Mouse (Mus musculus): Measurements from ENCODE around the gene Vdr.

Vdr gene

DNA sequence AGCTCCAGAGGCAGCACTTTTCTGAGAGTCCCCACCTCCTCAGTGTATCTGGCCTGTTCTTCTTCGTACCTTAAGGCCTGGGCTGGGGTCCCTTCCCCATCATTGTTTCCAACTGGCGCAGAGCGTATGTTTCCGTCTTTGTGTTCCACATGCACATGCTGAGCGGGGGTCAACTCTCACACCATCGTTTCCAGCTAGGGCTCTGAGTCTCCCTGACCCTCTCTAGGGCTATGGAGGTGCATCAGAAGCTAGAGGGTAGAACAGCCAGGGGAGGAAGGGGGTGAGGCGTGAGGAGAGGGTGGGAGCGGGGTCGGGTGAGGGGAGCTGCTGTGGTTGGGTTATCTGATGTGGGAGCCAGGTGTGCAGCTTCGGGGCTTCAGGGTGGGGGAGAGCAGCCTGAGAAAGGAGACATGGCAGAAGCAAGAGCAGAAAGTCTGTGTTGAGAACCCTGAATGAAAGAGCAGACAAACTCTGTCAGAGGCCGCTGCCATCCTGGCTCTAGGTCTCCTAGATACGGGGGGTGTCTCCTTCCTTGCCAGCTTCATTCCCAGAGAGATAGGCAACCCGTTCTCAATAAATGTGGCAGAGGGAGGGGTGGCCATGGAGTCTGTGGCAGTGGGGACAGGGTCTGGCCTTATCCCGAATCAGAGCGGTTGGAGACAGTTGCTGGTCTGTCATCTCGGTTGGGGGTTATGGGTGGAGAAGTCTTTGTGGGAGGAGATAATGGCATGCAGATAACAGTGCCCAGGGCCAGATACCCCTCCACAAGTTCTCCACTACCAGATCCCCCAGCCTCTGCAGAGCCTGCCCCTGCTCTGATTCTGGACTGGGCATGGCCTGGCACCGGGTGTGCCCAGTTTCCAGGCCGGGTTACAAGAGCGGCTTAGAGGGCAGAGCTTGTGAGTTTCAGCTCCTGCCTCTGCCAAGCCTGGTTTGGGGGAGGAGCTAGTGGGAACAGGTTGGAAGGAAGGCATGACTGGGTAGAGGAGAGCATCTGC is 66.1 kb downstream of the Vdr start, which contains the start of gene Hdac7:
Gene Hdac7 (minus strand): TSS at position 466 of the 998 bp plus-strand sequence.
- DNase-seq, result no peak

DNA sequence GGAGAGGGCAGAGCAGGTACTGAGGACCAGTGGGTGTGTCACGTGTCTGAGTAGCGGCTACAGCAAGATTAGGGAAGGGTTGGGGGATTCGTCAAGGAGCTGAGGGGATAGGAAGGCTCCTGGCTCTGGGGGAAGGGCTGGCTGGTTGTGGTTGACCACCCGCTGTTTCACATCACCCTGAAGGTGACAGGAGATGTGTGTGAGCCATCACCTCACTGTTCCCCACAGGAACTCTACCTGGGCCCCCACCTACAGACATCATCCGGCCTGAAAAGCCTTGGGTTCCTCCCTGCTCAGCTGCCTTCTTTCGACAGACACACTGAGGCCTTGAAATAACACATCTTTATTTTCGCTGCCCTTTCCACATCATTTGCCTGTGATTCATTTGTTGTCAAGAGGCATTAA is 67.2 kb downstream of the Vdr start:
- no peak for DNase-seq

DNA sequence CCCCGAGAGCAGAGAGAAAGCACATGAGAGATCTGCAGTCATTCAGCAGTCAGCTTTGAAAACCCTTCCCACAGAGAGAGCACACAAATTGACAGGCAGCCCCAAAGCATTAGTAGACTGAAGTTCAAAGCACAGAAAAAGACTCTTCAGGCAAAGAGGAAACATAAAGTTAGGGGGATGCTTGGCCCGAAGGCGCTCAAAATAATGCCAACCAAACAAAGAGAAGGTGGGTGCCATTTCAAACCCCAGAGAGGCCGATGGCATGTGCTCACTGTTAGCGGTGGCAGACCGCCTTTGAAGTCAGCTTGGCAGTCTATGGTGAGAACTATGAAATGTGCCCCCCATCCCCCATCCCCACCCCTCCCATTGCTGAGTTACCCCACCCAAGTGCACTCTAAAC is 68.4 kb downstream of the Vdr start:
- no peak for DNase-seq

DNA sequence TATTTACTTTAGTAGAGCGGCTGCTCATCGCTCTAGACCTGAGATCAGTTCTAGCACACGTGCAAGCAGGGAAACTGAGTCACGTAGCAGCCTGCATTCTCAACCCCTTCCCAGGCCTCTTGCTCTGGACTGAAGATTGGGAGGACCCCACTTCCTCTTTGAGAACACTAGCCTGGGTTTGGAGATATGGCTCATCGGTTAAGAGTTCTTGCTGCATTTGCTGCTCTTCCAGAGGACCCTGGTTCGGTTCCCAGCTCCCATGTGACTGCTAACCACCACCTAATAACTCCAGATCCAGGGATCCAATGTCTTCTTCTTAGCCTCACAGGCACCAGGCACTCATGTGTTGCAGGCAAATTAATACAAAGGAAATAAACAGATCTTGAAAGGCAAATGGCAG is 69.0 kb downstream of the Vdr start:
- no peak for DNase-seq

DNA sequence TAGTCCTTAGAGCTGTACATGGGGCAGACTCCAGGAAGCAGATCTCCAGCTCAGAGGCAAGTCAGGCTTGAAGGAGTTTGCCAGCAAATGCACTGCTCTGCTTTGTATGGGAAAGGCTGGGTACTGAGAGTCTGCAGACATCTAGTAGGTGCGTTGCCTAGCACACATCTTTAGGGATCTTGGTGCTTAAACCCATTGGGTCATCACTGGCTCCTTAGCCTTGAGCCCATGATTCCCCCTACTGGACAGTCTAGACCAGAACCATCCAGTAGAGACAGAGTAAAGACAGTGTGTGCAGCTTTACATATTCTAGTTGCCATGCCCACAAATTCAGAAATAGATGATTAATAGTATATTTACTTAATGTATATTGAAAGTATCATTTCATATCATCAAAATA is 69.6 kb downstream of the Vdr start:
- no peak for DNase-seq

DNA sequence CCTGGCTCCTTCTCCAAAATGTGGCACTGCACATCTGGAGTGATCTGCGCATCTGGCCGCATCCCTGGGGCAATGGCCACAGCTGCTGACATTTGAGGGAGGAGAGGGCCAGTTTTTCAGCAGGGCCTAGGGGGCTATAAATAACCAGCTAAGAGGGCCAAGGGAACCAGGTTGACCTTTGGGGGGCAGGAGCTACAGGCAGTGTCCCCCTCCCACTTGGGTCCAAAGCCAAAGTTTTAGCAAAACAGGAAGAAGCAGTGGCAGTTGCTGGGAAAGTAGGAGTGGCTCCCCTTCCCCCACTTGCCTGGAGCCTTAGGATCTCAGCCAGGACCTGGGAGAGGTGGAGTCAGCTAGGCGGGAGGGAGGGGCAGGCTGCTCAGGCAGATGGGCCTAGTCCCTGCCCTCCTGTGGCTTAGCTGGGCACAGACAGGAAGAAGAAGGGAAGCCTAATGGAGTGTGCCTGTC is 70.4 kb downstream of the Vdr start:
- DNase-seq, result no peak

DNA sequence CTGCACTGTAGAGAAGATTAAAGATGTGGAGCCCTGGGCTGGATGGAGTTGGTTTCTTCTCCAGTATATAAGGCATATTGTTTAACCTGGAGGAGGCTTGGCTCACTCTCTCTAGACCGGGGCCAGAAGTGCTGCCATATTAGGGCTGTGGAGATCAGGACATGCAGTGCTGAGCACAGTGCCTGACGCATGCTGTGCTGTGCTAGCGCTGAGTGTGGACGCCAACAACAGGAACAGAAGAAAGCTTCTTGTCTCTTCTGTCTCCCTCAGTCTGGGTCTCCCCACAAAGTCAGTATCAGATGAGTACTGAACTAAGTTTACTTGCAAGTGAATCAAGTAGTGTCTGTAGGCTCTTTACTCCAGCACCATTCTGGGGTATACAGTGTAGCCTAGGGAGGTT is 71.0 kb downstream of the Vdr start:
- no peak for DNase-seq

DNA sequence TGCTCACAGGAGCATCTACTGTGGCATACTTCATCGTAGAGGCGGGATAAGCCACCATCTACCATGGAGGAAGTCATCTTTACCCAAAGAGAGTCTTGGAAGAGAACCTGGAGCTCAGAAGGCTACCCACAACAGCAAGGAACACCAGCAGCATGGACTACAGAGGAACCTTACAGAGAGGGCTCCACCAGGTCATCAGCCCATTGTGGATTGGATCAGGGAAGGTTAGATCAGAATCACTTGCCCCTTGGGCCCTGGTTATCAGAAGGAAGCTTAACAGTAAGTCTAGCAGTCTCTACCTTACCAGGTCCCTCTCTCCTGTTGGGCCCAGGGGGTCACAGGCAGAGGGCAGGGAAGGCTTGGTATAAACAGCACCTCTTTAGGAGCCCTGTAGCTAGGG is 71.4 kb downstream of the Vdr start:
- DNase-seq, result no peak

DNA sequence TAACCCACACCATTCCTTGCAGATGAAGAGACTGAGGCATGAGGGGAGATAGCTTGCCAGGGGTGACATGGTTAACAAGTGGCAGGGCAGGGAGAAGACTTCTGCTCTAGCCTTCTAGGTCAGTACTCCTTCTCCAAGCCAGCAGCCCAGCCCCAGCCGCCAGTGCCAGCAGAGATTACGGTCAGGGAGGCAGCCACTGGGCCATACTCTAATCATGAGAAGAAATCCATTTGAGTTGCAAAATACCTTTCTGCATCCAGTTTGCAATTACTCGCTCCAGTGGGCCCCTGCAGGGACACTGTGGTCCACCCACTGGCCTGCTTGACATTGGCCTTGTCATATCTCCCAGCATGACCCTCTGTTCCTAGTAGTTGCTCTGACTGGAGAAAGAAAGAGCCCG is 72.0 kb downstream of the Vdr start:
- no peak for DNase-seq

DNA sequence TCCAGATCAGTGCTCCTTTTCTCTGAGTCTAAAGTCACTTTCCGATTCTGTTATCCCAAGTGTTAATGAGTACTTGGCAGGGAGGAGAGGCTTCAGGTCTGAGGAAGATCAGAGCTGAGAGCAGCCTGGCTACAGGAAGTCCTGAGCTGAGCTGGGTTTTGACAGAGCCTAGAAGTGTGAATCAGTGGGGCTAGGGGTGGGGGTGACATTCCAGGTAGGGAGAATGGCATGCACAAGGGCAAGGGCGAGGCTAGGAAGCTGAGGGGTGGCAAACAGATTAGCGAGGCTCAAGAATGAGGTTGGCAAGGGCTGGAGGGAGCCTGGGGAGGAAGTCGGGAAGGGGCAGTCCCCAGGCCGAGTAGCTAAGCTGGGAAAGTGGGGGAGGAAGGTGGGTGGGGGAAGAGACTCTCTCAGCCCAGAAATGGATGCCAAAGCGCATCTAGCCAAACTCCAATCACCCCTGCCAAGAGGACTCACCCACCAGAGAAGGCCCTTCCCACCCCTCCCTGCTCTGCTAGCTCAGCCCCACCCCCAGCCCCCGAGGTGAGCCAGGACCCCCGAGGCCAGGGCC is 72.9 kb downstream of the Vdr start:
- no peak for DNase-seq

DNA sequence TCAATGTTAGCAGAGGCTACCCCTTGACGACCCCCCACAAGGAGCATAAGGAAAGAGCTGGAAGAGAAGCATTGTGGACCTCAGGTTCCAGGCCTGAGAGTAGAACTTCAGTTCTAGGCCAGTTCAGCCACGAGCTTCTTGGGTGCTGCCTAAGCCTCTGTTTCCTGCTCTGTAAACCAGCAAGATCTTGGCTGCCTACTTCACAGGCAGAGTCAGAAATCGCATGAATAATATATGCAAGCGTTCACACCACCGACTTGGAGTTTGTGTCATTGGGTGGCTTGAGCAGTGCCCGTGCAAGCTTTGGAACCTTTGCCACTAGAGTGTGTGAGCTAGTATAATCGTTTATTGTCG is 73.6 kb downstream of the Vdr start:
- no peak for DNase-seq

DNA sequence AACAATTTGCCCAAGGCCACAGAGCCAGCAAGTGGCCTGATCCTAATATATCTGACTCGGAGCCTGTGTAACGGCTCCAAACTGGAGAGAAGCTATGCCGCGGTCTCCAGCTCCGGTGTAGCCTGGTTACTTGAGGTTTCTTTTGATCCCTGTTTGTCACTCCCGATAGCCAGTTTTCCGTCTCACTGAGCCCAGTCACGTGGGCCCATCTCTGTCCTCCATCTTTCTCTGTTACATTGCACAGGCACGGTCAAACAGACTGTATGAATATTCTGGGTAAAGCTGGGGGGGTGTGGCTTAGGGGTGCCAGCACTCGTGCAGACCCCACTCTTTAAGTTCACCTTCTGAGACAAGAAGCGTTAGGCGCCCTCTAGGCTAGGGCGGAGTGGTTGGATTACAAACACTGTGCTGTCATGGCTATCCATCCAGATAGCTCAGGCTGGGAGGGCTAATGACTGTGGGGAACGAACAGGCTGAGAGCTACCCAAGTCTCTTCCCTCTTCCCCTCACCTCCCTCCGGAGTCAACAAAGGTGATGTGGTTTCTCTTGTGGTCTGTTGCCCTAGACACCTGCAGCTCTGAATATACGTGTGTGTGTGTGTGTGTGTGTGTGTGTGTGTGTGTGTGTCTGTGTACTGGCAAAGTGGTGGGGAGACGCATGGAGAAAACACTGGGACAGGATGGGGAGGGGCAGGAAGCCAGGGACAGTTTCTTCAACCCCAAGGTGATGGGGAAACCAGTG is 74.1 kb downstream of the Vdr start:
- DNase-seq, result no peak

DNA sequence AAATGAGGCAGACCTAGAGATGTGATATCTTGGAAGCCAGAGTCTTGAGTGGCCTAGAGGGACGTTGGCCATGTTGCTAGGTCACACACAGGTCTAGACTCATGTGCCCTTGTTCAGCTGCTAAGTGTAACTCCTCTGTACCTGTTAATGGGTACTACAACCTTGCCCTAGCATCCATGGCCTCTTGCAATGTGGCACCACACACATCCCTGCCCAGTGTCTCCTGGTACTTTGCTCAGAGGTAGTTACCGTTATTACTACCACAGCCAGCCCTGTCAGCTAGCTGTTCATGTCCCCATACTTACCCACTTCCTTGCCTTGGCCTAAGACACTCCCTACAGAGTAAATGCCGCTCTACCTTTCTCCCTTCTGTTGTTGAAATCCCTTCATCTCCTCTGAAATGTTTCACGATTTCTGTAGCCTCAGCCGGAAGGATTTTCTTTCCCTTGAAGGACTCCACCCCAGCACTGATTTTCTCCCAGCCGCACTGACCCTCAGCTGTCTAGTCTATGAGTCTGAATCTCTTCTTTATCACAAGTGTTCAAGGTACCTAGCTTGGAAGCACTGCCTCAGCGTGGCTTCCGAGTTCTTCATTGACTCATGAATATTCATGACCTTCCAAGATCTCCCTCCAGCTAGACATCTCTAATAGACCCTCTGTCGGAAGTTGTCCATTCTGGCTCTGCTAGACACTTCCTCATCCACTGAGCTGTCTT is 77.5 kb downstream of the Vdr start:
- DNase-seq, result no peak

DNA sequence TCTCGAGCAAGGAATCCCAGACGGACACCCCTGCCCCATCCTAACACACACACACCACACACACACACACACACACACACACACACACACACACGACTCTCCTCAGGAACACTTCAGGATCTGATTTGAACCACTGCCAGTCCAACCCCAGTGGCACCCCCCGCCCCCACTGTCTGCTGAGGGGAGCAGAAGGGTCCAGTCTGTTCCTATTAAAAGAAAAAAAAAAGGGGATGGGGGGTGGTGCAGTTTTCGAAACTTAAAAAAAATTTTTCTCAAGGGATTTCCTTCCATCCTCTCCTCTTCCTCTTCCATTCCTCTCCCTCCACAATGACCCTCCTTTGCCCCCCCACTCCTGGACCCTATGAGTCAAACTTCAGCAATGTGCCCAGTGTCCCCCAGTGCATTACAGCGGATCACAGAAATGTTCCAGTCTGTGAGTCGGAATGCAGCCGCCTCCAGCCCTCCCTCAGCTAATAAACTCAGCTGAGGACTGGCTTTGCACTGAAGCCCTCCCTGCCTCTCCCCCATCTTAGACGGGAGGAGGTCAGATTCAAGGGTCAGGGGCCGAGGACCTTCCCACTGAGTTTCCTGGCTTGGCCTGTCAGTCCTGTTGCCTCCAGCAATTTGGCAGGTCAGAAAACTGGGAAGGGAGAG is 78.3 kb downstream of the Vdr start:
- DNase-seq, result no peak

DNA sequence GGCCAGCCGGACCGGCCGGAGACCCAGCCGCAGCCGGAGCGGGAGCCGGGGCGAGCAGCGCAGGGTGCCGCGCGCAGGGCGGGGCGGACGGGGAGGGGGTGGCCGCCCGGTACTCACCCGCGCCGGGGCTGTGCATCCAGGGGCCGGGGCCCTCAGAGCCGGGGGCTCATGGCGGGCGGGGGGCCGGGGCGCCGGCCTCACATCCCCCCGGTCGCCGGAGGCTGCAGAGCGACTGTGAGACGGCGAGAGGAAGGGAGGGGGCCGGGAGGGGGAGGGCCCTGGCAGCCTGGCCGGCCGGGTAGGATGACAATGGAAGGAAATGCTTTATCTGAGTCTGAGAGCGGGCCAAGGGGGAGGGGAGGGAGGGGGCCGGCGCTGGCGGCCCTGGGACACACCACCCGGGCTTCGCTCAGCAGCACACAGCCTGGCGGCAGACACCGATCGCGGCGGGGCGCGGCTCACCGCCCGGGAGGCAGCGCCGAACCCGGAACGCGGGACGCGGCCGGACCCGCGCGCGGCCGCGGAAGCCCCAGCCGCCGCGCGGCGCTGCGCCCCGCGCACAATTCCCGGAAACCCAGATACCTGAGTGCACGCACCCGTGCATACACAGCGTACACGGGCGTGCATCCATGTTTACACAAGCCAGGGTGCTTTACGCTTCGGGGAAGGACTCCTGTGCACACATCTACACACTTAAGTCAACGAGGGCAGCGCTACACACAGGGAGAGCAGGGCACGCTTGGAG is 79.0 kb downstream of the Vdr start:
- DNase-seq, result peak; percentile 79

DNA sequence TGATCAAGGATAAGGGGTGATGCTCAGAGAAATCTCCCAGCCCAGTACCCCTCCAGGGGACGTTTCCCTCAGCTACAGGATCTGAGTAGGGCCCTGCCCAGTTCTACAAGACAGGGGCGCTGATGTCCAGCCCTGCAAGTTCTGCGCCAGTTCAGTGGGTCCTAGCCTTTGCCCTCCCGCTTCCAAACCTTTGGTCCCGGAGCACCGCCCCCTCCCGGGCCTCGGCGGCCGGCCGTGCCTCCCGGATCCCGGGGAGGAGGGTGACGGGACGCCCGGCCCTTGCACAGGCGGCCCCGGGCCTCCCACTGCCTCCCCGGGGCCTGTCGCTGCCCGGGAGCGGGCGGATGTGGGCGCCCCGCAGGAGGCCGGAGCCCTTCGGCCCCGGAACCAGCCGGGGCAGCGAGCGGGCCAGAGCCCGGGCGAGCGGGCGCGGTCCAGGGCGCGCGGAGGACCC is 79.6 kb downstream of the Vdr start:
- no peak for DNase-seq

DNA sequence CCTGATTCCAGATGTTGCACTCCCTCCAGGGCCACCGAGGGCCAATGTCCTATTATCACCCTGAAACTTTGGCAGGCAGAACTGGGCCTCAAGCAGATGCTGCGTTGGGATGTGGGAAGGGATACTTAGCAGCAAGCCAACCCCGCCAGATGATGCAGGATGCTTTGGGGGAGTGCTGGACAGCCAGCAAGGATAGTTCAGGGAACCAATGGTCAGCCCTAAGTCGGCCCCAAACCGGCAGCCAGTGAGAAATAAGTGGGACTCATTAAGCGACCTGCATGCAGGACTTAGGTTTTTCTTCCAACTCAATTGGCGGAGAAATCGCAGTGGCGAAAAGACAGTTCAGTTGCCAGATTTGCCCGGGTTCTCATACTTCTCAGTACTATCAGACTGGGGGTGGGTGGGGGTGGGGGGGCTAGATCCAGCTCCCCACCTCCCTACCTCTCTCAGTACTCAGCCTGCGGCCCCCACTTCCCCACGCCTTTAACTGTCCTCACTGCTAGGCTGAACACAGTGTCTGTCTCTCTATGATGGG is 80.1 kb downstream of the Vdr start:
- no peak for DNase-seq

DNA sequence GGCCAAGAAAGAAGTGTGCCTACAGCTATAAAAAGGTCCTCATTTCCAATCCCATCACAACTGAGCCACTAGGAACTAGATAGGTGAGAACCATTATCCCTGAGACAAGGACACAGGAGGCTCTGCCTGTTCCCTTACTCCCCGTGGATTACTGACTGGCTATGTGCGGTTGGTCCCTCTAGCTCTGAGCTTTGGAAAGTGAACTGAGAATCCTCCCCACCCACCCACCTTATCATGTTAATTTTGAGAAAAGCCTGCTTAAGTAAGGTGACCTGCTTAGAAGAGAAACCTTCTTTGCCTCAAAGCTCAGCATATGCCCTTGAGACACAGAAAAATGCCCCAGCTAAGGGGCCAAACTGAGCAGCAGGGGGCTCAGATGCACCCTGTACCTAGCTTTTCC is 81.0 kb downstream of the Vdr start:
- DNase-seq, result no peak

DNA sequence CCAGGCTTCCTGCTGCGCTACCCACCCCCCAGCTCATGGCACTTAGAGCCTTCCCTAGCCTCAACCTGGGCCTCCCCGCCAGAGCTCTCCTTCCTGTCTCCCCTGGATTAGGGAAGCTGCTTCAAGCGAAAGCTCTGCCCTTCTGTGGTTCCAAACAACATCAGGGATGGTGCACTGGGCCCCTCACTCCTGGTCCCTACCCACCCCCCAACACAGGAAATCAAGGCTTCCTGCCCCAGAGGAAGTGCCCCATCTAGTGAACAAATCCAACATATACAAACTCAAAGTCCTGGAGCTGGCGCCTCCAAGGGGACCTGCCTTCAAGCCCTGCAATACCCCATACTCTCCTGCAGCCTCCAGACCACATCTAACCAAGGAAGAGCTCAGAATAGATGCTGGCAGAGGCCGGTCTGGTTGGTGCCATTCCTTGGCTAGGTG is 81.5 kb downstream of the Vdr start:
- no peak for DNase-seq

DNA sequence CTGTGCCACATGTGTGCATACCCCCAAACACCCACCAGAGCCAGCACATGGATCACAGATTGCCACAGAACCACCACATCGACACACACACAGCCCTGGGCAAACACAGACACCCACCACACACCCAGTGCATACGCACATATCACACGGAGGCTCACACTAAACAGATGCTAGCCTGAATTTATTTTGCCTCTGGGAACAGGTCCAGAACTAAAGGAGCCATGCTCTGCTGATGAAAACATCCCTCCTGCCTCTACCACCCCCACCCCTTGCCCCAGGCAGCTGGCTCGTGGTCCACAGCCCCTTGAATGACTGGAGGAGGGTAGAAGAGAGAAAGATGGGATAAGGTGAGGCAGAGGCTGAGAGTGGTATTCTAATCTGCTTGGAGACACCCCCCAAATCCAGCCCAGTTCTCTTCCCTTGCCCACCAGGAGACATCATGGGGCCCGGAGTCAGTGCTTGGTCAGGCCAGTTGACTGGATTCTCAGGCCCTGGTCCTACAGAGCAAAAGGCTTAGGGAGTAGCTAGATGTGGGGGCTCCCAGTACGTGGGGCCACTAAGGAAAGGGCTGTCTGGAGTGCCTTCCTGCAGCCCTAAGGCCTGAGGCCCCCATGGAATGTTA is 82.1 kb downstream of the Vdr start:
- DNase-seq, result no peak

DNA sequence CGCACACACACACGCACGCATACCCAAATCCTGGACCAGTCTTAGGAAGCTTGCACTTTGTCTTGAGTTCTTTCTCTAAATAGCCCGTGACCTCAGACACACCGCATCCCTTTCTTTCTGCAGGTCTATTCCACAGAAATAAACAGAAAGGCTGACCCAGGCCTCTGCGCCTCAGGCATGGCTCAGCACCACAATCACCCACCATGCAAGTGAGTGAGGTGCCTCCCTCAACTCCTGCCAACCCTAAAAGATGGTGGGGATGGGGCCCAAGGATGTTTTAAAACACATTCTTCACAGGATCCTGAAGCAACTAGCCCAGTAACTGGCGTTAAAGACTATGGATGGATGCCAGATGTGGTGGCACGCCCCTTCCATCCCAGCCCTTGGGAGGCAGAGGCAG is 83.0 kb downstream of the Vdr start:
- DNase-seq, result no peak
